Mouse (Mus musculus): ENCODE measurements around the gene Mki67. TPM values are rescaled to one million over a fixed set of nuclear protein-coding genes. Genes with fewer than 3 reads are reported as not detected.

The Mki67 gene
- polyA plus RNA-seq, 1 experiment = 2.9 TPM

- Histone ChIP-seq H3K36me3 (ENCODE audit: control insufficient read depth, insufficient read depth, low read length) (no peaks in the 10 kb centered on the region), H3K4me3 (ENCODE audit: control insufficient read depth, low read depth, low read length) (no peak overlapping the region), H3K27ac (ENCODE audit: control insufficient read depth, insufficient read depth, low read depth, low read length) (no peak overlapping the region), H3K4me1 (ENCODE audit: control insufficient read depth, insufficient read depth, low read length) (no peaks in the 10 kb centered on the region), H3K27me3 (ENCODE audit: control insufficient read depth, insufficient read depth, low read length) (no peaks in the 10 kb centered on the region)
- TF ChIP-seq CTCF (IDR thresholded peaks at IDR 0.05; ENCODE audit: control insufficient read depth, insufficient read depth, insufficient replicate concordance, low read depth, low read length) (no peak), POLR2A (IDR thresholded peaks at IDR 0.05; ENCODE audit: control insufficient read depth, low read depth, low read length) (no peak)
These were observed 11.9 kb upstream of the Mki67 start for GRCm38 (mm10) chr7:135728038-135728437.

GRCm38 (mm10) chr7:135726707-135727106 is 10.5 kb upstream of the Mki67 start:
- no peak for TF ChIP-seq POLR2A (IDR thresholded peaks at IDR 0.05; ENCODE audit: control insufficient read depth, low read depth, low read length)
- no peak for TF ChIP-seq CTCF (IDR thresholded peaks at IDR 0.05; ENCODE audit: control insufficient read depth, insufficient read depth, insufficient replicate concordance, low read depth, low read length)
- Histone ChIP-seq H3K4me1 (ENCODE audit: control insufficient read depth, insufficient read depth, low read length) (no peaks in the 10 kb centered on the region), H3K4me3 (ENCODE audit: control insufficient read depth, low read depth, low read length) (no peak overlapping the region), H3K27me3 (ENCODE audit: control insufficient read depth, insufficient read depth, low read length) (no peaks in the 10 kb centered on the region), H3K27ac (ENCODE audit: control insufficient read depth, insufficient read depth, low read depth, low read length) (no peak overlapping the region), H3K36me3 (ENCODE audit: control insufficient read depth, insufficient read depth, low read length) (no peaks in the 10 kb centered on the region)

DNA sequence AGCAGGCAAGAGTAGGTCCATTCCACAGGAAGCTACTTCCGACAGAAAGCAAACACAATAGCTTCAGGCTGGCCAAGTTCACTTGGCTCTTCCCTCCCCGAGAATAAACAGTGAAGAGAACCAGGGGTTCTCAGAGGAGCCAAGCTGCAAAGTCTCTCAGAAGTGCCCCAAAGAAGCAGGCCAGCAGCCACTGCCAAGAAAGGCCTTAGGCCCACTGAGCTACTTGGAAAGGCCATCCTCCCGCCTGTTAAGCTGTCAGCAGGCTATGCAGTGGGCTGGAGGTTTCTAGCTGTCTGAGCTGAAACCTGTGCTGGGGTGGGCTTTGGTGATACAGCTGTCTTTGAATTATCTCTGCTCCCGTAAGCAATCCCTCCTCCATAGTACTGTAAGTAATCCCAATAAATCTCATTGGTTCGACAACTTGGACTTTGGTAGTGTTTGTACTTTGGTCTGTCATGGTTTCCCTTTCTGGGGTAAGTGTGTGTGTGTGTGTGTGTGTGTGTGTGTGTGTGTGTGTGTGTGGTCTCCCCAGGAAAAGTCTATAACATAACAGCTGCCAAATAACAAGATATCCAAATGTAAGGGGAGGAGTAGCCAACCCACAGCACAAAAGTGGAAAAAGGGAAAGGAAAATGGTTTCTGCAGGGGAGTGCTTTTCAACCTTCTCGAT is 7.6 kb upstream of the Mki67 start:
- Histone ChIP-seq H3K36me3 (ENCODE audit: control insufficient read depth, insufficient read depth, low read length) (no peaks in the 10 kb centered on the region), H3K27ac (ENCODE audit: control insufficient read depth, insufficient read depth, low read depth, low read length) (no peak overlapping the region), H3K4me1 (ENCODE audit: control insufficient read depth, insufficient read depth, low read length) (no peaks in the 10 kb centered on the region), H3K27me3 (ENCODE audit: control insufficient read depth, insufficient read depth, low read length) (no peaks in the 10 kb centered on the region), H3K4me3 (ENCODE audit: control insufficient read depth, low read depth, low read length) (no peak overlapping the region)
- TF ChIP-seq POLR2A (IDR thresholded peaks at IDR 0.05; ENCODE audit: control insufficient read depth, low read depth, low read length) (no peak), CTCF (IDR thresholded peaks at IDR 0.05; ENCODE audit: control insufficient read depth, insufficient read depth, insufficient replicate concordance, low read depth, low read length) (no peak)

DNA sequence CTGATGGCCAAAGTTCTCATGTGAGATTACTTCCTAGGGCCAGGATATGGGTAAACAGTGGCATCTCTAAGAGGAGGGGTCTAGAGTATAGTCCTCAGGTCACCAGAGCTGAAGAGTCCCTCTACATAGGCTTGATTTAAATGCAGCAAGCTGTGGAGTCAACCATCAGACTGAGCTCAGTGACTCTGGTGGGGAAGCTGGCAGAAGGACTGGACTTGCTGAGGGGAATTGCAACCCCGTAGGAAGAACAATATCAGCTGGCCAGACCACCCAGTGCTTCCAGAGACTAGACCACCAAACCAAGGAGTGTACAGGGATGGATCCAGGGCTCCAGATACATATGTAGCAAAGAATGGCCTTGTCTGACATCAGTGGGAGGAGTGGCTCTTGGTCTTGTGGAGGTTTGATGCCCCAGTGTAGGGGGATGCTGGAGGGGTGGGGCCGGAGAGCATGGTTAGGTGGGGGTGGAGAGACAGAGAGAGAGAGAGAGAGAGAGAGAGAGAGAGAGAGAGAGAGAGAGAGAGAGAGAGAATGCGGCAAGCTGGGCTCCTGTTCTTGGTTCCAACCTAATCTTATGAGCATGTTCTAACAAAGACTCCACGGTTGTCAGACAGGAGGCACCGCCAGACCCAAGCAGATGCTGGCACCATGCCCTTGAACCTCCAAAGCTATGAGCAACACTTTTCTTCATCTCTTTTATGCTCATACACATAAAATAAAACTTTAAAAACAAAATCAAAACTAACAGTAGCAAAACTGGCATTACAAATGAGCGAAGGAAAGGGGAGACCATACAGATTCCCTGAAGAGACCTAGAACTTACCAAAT is 6.1 kb upstream of the Mki67 start:
- no peak for TF ChIP-seq POLR2A (IDR thresholded peaks at IDR 0.05; ENCODE audit: control insufficient read depth, low read depth, low read length)
- TF ChIP-seq CTCF (IDR thresholded peaks at IDR 0.05; ENCODE audit: control insufficient read depth, insufficient read depth, insufficient replicate concordance, low read depth, low read length) = no peak

DNA sequence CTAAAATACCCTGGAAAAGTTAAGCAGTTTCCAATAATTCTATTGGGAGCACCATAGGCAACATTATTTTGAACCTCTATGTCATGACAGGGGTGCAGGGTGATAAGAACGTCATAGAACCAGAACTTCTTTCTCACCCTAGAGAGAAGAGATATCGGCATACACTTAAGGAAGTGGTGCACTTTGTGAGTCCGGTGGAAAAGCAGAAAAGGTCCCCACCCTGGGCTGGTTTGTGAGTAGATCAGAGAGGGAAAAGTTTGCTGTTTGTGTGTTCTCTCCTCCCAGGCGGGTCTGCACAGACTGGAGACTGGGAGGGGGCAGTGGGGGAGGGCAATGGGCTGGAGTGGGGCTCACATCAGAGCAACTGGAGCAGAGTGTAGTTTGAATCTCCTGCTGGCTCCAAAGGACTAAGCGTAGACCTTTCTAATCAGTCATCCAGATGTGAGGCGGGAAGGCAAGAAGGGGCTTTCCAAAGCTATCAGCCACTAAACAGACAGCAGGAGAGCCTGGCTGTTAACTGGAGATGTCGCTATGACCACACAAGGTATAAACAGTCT is 5.4 kb upstream of the Mki67 start:
- no peaks in the 10 kb centered on the region for H3K27me3 ChIP-seq (ENCODE audit: control insufficient read depth, insufficient read depth, low read length)
- no peak for TF ChIP-seq CTCF (IDR thresholded peaks at IDR 0.05; ENCODE audit: control insufficient read depth, insufficient read depth, insufficient replicate concordance, low read depth, low read length)
- TF ChIP-seq POLR2A (IDR thresholded peaks at IDR 0.05; ENCODE audit: control insufficient read depth, low read depth, low read length) = no peak
- H3K36me3 ChIP-seq (ENCODE audit: control insufficient read depth, insufficient read depth, low read length) = no peaks in the 10 kb centered on the region
- H3K4me3 ChIP-seq (ENCODE audit: control insufficient read depth, low read depth, low read length) = no peak overlapping the region
- no peak overlapping the region for H3K27ac ChIP-seq (ENCODE audit: control insufficient read depth, insufficient read depth, low read depth, low read length)
- H3K4me1 ChIP-seq (ENCODE audit: control insufficient read depth, insufficient read depth, low read length) = no peaks in the 10 kb centered on the region

More for the DNA sequence above, 6.1 kb upstream of the Mki67 start:
- H3K4me3 ChIP-seq (ENCODE audit: control insufficient read depth, low read depth, low read length) = no peak overlapping the region
- H3K4me1 ChIP-seq (ENCODE audit: control insufficient read depth, insufficient read depth, low read length) = no peaks in the 10 kb centered on the region
- H3K36me3 ChIP-seq (ENCODE audit: control insufficient read depth, insufficient read depth, low read length) = no peaks in the 10 kb centered on the region
- H3K27ac ChIP-seq (ENCODE audit: control insufficient read depth, insufficient read depth, low read depth, low read length) = no peak overlapping the region
- no peaks in the 10 kb centered on the region for H3K27me3 ChIP-seq (ENCODE audit: control insufficient read depth, insufficient read depth, low read length)

GRCm38 (mm10) chr7:135716968-135717557 is 902 bp upstream of the Mki67 start:
- H3K4me1 ChIP-seq (ENCODE audit: control insufficient read depth, insufficient read depth, low read length) = peaks cover 3% of the 10 kb centered on the region
- H3K27me3 ChIP-seq (ENCODE audit: control insufficient read depth, insufficient read depth, low read length) = no peaks in the 10 kb centered on the region
- H3K4me3 ChIP-seq (ENCODE audit: control insufficient read depth, low read depth, low read length) = peak overlapping the region; percentile 66; the same call in 1 of the 2 replicates
- no peaks in the 10 kb centered on the region for H3K36me3 ChIP-seq (ENCODE audit: control insufficient read depth, insufficient read depth, low read length)
- TF ChIP-seq POLR2A (IDR thresholded peaks at IDR 0.05; ENCODE audit: control insufficient read depth, low read depth, low read length) (no peak), CTCF (IDR thresholded peaks at IDR 0.05; ENCODE audit: control insufficient read depth, insufficient read depth, insufficient replicate concordance, low read depth, low read length) (no peak)
- no peak overlapping the region for H3K27ac ChIP-seq (ENCODE audit: control insufficient read depth, insufficient read depth, low read depth, low read length)

GRCm38 (mm10) chr7:135716445-135716877 is 300 bp upstream of the Mki67 start:
- Histone ChIP-seq H3K27me3 (ENCODE audit: control insufficient read depth, insufficient read depth, low read length) (no peaks in the 10 kb centered on the region), H3K27ac (ENCODE audit: control insufficient read depth, insufficient read depth, low read depth, low read length) (no peak overlapping the region), H3K4me3 (ENCODE audit: control insufficient read depth, low read depth, low read length) (peak overlapping the region; percentile 88), H3K36me3 (ENCODE audit: control insufficient read depth, insufficient read depth, low read length) (no peaks in the 10 kb centered on the region), H3K4me1 (ENCODE audit: control insufficient read depth, insufficient read depth, low read length) (peaks cover 3% of the 10 kb centered on the region)
- TF ChIP-seq POLR2A (IDR thresholded peaks at IDR 0.05; ENCODE audit: control insufficient read depth, low read depth, low read length) = no peak
- TF ChIP-seq CTCF (IDR thresholded peaks at IDR 0.05; ENCODE audit: control insufficient read depth, insufficient read depth, insufficient replicate concordance, low read depth, low read length) = no peak

Measured in testis, adult 2 months (tissue).